Mouse (Mus musculus): Measurements from ENCODE around the gene Teddm1a.

DNA sequence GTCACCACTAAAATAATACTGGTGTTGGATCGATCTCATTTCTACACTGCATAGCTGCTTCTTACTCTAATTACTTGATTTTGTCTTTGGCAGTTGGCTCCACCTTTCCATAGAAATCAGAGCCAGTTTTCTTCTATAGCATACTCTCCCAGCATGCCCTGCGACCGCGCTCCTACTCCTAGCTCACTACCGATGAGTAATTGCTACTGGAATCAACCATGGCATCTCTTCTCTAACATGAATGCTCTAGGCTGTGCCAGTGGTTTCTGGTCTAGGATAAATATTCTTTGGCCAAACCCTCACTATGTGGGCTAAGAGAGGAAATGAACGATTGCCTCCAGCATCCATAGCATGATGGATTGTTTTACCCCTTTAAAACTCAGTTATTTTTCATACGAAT, 45.1 kb upstream of the Teddm1a start:
- TF ChIP-seq CTCF (IDR thresholded peaks at IDR 0.05) = no peak
- no peak for TF ChIP-seq POLR2A (IDR thresholded peaks at IDR 0.05; ENCODE audit: insufficient read depth, low read depth, low read length)
- TF ChIP-seq EP300 (IDR thresholded peaks at IDR 0.05; ENCODE audit: insufficient read depth, low read depth, low read length) = no peak
